Mouse (Mus musculus): ENCODE data around the gene Leng8. TPM values are rescaled to one million over a fixed set of nuclear protein-coding genes. Genes with fewer than 3 reads are reported as not detected.
"Not testable (repeated sequence)": the region's sequence is repeated elsewhere in the genome, so short reads cannot be mapped to it uniquely, and the experiment has no call there.

The Leng8 gene
- total RNA-seq, 2 experiments from 2014 or later: 164 to 177 TPM

DNA sequence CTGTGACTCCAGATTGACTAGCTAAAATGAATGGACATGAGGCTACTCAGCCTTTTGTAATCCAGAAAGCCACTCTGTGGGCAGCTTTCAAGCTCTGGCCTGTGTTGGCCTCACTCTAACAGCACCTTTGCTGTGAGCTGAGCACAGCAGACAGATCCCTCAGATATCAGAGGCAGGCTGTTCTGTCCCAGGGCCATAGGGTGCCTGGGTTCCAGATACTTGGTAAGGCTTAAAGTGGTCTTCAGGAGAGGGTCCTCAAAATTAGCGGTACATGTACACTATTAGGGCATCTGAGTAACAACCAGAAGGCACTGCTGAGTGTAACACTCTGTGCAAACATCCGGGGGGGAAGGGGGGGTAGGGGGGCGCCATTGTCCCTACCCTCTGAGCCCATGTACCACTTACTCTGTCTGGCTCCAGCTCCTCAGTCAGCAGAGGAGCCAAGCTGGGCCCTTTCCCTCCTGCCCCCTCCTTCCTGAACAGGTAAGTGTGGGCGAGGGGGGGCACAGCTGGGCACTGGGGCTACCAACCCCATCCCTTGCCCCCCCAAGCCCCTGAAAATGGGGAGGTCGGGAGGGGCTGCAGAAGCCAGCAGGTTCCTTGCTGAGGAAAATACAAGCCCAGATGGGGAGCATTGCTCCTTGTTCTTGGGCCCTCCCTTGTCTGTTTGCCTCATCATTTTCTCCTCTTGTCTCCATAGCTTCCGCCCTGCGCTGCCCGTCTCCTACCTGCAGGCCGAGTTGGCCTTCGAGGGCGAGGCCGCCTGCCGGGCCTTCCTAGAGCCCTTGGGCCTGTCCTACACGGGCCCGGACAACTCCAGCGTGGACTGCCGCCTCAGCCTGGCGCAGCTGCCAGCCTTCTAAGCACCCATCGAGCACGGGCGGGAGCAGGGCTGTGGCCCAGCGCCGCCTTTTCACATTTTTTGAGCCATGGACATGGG lies 9.7 kb downstream of the Leng8 start:
- peak; percentile 5 to 22 for DNase-seq (ENCODE audit: low spot score in 2 of 2)

DNA sequence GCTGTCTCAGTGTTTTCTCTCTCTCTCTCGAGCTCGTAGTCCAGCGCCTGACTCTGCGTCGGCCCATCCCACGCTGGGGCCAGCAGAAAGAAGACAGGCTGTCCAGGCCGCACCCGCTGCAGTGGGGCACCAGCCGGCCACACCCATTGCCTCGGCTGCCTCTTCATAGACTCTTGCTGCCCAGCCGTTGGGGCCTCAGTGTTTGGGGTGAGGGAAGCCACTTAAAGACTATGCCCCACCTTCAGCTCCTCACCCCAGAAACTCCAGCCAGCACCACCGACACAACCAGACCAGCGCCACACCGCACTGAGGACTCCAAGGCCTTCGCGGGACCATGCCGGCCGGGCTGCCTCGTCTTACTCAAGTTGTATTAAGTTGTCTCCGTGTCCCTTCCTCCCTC lies 10.5 kb downstream of the Leng8 start:
- DNase-seq (ENCODE audit: low spot score in 2 of 2): peak; percentile 8 to 21

DNA sequence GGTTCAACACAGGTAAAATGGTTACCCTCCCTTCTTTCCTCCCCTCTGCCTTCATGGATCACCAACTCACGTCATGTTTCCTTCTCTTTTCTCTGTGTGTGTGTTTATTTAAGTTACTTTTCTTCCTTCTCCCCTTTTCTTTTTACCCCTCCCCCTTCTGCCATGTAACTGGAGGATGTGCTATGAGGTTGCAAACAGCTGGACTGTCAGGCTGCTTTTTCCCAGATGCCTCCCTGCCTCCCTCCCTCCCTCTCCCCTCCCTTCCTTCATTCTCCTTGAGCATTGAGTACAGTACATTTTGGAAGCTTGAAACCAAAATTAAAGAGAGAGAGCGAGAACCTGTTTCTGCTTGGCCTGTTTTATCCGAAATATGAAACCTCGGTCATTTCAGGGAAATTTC lies 11.0 kb downstream of the Leng8 start:
- no peak for DNase-seq (ENCODE audit: low spot score in 2 of 2)

DNA sequence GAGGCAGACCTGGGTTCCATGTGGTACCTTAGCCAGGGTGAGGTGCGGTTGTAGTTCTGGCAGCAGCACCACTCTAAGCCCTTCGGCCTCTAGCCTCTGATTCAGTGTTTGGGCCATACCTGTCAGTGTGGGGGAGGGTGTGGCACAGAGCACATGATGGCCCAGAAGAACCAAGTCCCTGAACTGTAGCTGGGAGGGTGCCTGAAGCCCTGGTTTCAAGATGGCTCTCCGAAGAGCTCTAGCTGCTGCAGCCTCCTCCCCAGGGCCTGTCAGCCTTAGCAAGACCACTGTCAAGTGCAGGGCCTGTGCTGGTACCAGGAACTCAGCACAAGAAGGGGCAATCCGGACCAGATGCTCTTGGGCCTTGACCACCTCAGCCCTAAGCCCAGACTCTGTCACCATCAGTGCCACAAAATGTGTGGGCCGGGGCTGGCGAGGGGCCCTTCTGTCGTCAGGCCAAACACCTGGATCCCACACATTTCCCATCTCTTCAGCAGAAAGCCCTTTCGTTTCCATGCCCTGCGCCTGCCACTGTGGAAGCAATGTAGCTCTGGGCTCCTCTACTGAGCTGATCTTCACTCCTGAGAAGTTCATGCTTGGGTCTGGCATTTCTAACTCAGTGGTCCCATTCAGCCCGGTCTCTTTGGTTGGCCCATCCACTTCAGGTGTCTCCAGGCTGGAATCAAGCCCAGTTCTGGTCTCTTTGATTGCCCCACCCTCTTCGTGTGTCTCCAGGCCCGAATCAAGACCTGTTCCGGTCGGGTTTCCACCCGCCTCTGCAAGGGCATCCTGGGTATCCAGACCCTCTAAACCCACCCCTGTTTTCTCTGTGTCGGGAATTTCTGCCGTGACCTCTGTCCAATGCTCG lies 11.7 kb downstream of the Leng8 start:
- DNase-seq (ENCODE audit: low spot score in 2 of 2): peak; percentile 42 to 60

DNA sequence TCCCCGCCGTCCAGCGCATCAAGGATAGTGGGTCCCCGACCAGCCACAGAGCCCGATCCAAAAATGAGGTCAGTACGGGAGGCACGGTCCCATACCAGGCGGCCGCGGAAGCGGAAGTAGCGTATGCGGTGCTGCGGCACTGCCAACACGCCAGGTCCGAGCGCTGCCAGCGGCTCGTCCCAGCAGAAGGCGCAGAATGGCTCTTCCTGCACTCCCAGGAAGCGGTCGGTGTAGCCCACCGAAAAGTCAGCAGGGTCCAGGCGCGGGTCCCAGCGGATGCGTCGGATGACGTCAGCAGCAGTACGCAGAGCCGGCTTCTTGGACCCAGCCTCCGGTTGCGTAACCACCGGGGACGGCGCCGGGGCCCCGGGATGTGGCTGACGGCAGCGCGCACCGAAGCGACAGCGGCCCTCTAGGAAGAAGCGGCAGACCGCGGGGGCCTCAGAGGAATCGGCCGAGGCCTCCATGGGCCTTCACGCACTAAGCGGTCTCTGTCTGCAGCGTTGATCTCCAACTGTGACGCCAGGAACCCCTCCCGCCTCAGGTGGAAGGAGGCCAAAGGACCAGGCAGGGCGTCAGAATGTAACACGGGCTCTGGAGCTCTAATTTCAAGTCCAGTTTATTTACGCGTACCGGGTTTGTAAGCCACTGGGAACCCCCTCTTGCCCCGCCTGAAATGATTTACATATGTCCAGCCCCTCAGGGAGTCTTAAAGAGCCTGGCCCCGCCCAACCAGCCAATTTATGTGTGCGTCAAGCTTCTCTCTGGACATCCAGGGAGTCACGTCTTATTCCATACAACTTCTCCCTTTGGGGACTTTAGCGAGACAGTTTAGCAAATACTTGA lies 12.6 kb downstream of the Leng8 start:
- peak; percentile 81 to 87 for DNase-seq (ENCODE audit: low spot score in 2 of 2)

DNA sequence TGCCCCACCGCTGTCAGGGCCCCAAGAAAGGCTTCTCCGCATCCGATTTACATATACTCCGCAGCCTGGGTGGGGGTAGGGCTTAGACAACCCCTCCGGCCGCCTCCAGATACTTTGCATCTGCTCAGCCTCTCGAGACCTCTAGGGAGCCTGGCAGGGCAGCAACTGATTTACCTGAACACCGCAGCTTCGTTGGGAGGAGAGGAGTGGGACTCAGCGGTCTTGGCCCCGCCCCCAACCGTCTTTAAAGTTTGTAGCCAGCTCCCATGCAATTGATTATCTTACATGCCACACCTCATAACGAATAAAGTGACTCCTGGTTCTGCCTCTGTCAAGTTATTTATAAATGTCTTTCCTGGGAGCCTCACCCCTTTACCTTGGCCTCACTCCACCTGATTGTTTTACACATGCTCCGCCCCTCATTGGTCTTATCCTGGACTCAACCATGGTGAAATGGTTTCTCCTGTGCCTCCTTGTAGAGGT lies 13.3 kb downstream of the Leng8 start, which contains the start of gene Leng9:
TSS of gene Leng9 (minus strand) at position 316 of the 483 bp plus-strand sequence.
- peak; percentile 26 to 45 for DNase-seq (ENCODE audit: low spot score in 2 of 2)

DNA sequence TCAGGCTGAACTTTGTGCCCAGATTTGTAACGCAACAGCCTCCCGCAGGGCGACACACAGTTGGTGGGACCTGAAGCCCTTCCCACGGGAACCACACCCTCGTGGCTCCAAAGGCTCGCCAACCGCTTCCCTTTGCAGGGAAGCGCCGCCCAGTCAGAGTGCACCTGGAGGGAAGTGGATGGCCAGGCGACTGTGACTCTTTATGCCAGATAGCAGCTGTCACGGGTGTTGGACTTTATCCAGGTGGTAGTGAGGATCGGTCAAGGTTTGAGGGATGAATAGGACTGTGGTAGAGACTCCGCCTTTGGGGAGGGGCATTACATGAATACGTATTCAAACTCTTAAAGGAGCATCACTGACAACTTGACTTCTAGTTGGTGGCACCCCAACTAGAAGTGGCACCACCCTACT lies 14.0 kb downstream of the Leng8 start:
- peak; percentile 32 to 45 for DNase-seq (ENCODE audit: low spot score in 2 of 2)

DNA sequence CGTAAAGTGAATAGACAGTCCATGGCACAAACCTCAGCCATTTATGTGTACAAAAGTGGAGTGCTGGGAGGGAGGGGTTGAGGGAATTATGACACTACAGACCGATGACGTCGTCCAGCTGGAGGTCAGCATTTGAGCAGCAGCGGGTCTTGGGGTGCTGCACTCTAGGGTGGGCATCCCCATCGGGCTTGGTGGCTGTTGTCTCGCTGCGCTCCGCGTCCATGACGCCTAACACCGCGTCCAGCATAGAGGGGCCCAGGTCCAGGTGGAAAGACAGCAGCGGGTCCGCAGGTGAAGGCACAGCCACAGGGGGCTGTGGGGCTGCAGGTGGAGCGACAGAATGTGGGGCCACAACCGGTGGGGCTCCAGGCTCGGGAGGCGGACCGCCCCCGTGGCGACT lies 14.4 kb downstream of the Leng8 start:
- no peak for DNase-seq (ENCODE audit: low spot score in 2 of 2)

DNA sequence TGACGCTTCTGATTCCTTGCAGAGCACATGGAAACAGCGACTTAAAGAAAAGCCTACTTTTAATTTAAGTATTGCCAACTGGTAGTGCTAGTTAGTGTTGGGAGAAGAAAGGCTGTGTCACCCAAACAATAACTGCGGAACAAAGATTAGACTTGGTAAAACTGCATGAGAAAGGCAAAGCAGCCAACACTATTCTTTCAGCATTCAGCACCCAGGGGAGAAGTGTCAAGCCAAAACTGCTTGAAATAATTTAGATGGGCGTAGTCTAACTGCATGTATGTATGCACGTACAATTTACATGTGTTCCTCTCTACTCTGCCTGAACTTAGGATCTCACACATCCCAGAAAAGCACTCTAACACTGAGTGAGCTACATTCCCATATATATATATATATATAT lies 17.5 kb downstream of the Leng8 start:
- no peak for DNase-seq (ENCODE audit: low spot score in 2 of 2)

DNA sequence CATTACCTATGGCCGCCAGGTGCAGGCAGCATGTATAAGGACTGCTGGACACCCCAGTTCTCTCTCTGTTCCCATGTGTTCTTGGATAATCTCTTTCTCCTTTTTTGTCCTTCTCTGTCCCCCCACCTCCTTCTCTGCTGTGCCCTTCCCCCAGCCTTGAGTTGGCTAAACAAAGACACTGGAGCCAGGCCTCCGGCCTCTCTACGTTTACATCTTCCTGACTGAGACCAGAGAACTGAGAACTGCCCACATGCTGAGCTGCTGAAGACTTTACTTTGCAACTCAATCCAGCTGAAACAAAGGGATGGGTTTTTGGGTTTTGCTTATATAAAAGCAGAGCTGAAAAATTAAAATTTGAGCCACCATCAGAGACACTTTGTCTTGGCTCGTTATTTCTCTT lies 18.1 kb downstream of the Leng8 start:
- DNase-seq (ENCODE audit: low spot score in 2 of 2): no peak

DNA sequence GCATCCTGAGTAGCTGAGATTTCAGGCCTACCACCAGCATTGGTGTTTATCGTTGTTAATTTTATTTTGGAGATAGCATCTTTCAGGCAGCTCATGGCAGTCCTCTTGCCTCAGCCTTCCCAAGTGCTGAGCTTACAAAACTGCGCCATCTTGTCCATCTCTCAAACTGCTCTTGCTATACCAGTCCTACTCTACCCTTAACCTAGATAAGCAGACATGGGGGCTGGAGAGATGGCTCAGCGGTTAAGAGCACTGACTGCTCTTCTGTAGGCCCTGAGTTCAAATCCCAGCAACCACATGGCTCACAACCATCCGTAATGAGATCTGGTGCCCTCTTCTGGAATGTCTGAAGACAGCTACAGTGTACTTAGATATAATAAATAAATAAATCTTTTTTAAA lies 24.8 kb downstream of the Leng8 start:
- DNase-seq (ENCODE audit: low spot score in 2 of 2): not testable (repeated sequence)

DNA sequence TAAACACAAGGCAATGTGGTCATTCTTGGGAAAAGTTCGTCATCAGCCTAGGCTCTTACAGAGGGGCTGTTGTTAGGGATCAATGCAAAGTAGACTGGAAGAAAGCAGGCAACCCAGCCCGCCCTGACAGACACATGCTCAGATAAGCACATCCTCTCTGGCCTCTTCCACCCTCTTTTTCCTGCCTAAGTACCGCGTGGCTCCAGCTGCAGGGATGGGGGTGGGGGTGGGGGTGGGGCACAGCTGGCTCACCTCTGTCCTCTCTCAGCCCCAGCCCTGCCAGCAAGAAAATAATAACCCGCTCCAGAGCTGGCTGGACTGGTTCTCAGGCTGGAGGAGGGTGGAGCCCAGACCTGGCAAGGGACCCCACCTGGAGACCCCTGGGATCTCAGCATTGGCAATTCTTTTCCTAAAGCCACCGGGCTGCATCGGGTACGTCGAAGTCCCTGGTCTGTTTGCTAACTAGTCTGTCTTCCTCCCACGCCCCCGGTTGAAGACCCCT lies 26.8 kb downstream of the Leng8 start:
- DNase-seq (ENCODE audit: low spot score in 2 of 2): no peak

DNA sequence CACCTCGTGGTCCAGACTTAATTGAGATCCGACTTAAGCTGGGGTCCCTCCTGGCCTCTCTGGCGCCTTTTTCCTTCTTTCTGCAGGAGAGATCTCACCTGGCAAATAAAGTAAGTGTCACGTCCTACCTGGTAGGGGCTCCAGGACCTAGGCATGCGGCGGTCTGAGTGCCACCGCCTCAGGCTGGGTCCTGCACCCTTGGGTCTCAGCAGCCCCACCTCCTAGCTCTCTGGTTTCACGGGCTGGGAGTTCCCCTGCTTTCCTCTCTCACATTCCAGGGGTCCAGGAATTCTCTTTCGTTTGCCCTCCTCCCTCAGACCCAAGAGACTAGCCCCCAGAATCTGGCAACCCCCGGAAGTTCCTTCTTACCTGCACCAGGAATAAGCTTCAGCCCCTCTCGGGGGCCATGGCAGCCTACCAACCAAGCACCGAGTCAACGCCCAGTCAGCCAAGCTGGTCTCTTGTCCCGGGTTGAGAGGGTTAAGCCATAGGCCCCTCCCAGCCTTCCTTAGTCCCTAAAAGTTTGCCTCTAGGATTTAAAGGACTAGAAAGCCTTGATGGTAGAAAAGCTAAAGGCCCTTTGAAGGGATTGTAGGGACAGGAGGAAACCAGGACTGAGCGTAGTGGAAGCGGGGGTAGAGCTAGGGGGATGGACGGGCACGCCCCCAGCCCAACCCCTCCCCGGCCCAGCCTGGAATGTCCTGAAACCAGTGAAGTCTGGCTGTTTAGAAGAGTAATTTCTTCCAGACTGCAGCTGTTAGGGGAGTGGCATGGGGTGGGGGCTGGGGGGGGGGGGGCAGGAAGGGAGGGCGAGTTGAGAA lies 27.5 kb downstream of the Leng8 start, which contains the start of gene Cdc42ep5:
TSS of gene Cdc42ep5 (minus strand) at position 771 of the 821 bp plus-strand sequence.
- DNase-seq (ENCODE audit: low spot score in 2 of 2): no peak

DNA sequence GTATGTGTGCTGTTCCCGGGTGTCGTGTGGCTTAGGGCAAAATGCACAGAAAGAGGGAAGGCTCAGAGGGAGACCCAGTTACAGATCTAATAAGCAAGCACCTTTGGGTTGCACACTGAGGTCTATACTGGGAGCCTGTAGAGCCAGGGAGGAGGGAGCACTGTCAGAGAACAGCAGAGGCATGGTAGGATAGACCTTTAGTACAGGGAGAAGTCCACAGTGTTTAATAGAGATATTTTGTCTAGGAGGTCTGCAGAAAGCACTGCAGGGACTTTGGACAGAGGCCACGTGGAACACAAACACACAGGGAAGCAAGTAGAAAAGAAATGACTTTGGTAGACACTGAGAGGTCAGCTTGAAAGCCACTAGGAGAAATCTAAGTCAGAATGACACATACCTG lies 28.4 kb downstream of the Leng8 start:
- no peak for DNase-seq (ENCODE audit: low spot score in 2 of 2)

DNA sequence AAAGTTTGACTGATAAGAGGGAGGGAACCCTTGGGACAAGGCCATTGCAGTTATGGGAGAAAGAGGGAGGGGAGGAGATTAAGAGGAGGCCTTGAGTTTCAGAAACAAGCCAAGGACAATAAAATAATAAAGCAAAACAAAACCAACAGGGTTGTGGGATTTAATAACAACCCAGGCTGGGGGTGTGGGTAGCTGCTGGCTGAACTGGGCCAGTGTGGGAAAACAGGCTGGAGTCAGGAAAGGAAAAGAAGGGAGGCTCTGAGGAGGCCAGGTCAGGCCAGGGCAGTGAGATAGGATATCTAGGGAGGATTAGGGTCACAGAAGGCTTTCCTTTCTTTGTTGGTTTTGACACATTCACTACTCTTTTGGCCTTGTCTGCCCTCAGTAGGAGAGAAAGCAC lies 30.3 kb downstream of the Leng8 start:
- DNase-seq (ENCODE audit: low spot score in 2 of 2): no peak

DNA sequence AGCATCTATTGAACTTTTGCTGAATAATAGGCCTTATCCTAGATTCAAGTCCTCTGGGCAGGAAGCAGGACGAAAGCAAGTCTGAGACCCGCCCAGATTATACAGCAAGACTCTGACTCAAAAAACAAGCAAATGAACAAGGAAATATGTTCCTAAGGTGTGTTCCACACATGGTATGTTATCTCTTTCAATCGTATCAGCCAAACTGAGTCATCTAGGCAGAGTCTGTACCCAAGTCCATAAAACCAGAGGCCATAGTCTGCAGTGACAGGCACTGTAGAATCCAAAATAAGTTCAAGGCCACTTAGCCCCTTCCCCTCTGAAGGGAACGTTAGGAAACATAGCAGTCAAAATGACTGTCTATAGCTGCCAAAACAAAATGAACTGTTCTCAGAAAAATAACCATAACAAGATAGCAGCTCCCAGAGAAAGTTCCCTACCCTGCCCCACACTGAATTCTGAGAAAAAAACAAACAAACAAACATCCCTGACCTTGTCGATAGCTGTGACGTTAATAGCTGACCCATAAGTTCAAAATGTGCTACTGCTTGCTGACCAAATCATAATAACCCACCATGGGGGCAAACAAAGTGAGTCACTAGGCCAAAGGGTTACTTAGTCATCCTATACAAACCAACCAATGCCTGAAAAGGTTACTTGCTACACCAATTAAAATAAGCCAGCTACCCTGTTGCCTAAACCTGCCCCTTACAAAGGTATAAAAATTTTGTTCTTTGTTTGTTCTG lies 33.5 kb downstream of the Leng8 start:
- DNase-seq (ENCODE audit: low spot score in 2 of 2): no peak

DNA sequence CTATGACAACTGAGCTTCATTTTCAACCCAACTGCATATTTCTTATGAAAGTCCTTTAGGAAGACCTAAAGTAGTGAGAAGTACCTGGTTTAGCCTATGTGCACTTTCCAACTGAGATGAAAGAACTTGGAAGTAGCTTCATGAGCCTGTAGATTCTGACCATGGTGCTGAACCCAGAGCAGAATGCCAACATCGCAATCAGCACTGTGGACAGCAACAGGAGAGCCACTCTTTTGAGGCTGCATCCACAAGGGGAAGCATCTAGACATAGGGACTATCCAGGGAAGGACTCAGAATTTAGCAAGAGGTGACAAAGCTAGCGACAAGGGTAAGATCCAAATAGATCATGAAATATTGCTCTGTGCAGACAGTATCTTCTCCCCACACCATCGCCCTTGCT lies 41.6 kb downstream of the Leng8 start:
- DNase-seq (ENCODE audit: low spot score in 2 of 2): peak; percentile 21 to 27
